Mouse (Mus musculus) forebrain, embryonic 10.5 days (tissue): ENCODE measurements around the gene Grip1. TPM values are rescaled to one million over a fixed set of nuclear protein-coding genes. Genes with fewer than 3 reads are reported as not detected.

ENCODE experiments used
- DNase-seq: peaks from one replicate; pipeline ENCODE4 v3.0.0-alpha.2; 2017; ENCODE audit warnings: low spot score; ENCODE audit errors: extremely low spot score
- H3K27ac ChIP-seq: fragments of 300-500 bp; sonication (generic); 2 replicates; pipeline ENCODE4 v1.5.1; 2016; ENCODE audit warnings: mild to moderate bottlenecking
- H3K27me3 ChIP-seq: fragments of 300-500 bp; sonication (generic); 2 replicates; pipeline ENCODE4 v1.6.1; 2016; ENCODE audit warnings: mild to moderate bottlenecking; ENCODE audit not compliant: poor library complexity, severe bottlenecking
- H3K36me3 ChIP-seq: fragments of 300-500 bp; sonication (generic); replicated peaks from 2 replicates; pipeline ENCODE4 v1.6.1; 2016; ENCODE audit warnings: mild to moderate bottlenecking, moderate library complexity
- H3K4me1 ChIP-seq: fragments of 300-500 bp; sonication (generic); 2 replicates; pipeline ENCODE4 v1.6.1; 2016
- H3K4me3 ChIP-seq: fragments of 300-500 bp; sonication (generic); 2 replicates; pipeline ENCODE4 v1.5.1; 2016; ENCODE audit warnings: mild to moderate bottlenecking, moderate library complexity
- H3K9me3 ChIP-seq: fragments of 300-500 bp; sonication (generic); 2 replicates; pipeline ENCODE4 v1.6.1; 2016; ENCODE audit warnings: mild to moderate bottlenecking, moderate library complexity
- WGBS: fragments of 180-500 bp; shearing (Covaris S2); methylation state at CpG from one replicate; pipeline ENCODE4 v1.1.7; 2016; 5-methylcytosine and 5-hydroxymethylcytosine counted together
- polyA plus RNA-seq: library from polyadenylated mRNA; unstranded; fragments of >200 nt; fragmentation: Nextera tagmentation; extraction: Ambion mirVana; gene quantifications from 2 replicates; pipeline ENCODE4 v1.2.1, GENCODE M21; 2016

Gene Grip1
- polyA plus RNA-seq, 1 experiment from 2014 or later: 4.3 TPM

- H3K27me3 ChIP-seq: no peaks in the 10 kb centered on the region
- H3K36me3 ChIP-seq: no peaks in the 10 kb centered on the region
- no peak for DNase-seq
- H3K27ac ChIP-seq: no peak overlapping the region
- H3K4me3 ChIP-seq: no peak overlapping the region
- WGBS: 62% methylated on average over 5 of the region's 5 CpGs
- H3K4me1 ChIP-seq: peaks cover 26% of the 10 kb centered on the region
- H3K9me3 ChIP-seq: no peaks in the 10 kb centered on the region
Measured at GRCm38 (mm10) chr10:119644289-119644688, 190.7 kb downstream of the Grip1 start.

DNA sequence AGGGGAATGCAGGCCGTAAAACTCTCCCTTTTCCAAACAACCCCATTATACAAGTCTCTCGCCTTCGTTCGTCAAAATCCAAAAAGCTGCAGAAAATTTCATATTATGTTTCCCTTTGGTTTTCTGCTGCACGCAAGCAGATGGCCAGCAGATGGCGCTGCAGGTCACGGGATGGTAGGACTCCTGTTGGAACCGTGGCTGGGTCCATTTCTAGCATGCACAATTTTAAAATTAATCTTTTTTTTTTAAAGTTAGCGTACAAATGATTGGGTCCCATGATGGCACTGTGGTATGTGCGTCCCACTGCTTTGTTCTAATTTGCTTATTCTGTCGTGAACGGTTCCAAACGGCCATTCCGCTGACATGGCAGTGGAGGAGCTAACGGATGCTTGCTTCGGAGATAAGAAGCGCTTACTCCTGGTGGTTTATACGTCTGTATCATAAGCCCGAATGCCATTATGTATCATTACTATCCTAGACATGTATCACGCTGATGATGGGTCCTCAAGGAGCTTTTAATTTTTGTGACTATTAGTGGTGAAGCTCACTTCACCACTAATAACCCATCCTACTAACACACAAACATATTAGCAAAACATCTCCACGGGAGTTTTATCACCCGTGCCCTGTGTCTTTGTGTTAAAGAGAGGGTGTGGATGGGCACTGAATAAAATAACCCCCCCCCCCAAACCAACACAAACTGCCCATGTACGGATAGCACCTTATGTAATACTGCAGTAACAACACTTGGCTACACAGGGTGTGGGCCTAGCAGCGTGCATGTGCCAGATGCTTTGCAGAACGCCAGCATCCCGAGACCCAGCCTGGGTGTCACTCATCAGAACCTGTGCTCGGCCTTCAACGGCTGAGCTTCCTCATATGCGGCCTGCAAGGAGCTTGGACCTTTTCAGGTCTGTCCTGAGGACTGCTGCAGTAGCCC is 193.1 kb downstream of the Grip1 start:
- no peaks in the 10 kb centered on the region for H3K27me3 ChIP-seq
- 69% methylated on average over 29 of the region's 29 CpGs for WGBS
- peak; percentile 55 for DNase-seq
- no peak overlapping the region for H3K4me3 ChIP-seq
- no peaks in the 10 kb centered on the region for H3K36me3 ChIP-seq
- H3K4me1 ChIP-seq: peaks cover 17% of the 10 kb centered on the region
- no peak overlapping the region for H3K27ac ChIP-seq
- H3K9me3 ChIP-seq: no peaks in the 10 kb centered on the region

GRCm38 (mm10) chr10:119660677-119661353 is 207.2 kb downstream of the Grip1 start:
- H3K4me3 ChIP-seq: no peak overlapping the region
- no peak for DNase-seq
- H3K9me3 ChIP-seq: peaks cover 20% of the 10 kb centered on the region
- H3K4me1 ChIP-seq: peaks cover 20% of the 10 kb centered on the region
- 73% methylated on average over 7 of the region's 7 CpGs for WGBS
- H3K27me3 ChIP-seq: no peaks in the 10 kb centered on the region
- H3K27ac ChIP-seq: no peak overlapping the region
- no peaks in the 10 kb centered on the region for H3K36me3 ChIP-seq

- Histone ChIP-seq H3K27ac (no peak overlapping the region), H3K36me3 (no peaks in the 10 kb centered on the region), H3K27me3 (no peaks in the 10 kb centered on the region), H3K9me3 (peaks cover 3% of the 10 kb centered on the region; the same call in 1 of the 2 replicates), H3K4me3 (no peak overlapping the region), H3K4me1 (peaks cover 20% of the 10 kb centered on the region)
- WGBS: 86% methylated on average over 9 of the region's 9 CpGs
- no peak for DNase-seq
Measured at GRCm38 (mm10) chr10:119663586-119663985, 210.0 kb downstream of the Grip1 start.

DNA sequence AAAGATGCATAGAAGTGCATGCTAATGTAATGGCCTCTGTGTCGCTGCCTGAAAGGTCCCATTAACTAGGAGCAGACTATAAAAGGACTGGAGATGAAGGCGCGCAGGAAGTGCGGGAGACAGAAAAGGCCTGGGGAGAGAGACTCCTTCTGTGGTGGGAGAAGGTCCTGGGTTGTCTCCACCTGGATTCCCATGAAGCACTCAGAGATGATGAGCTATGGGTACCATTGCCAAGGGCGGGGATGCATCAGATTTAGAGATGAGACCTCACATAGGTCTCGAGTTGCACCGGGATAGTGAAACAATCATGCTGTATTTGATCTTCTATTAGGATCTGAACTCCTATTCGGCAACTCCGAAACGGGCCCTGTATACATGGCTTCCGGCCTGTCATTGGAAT is 212.8 kb downstream of the Grip1 start:
- H3K4me3 ChIP-seq: no peak overlapping the region
- H3K4me1 ChIP-seq: peaks cover 14% of the 10 kb centered on the region
- no peaks in the 10 kb centered on the region for H3K27me3 ChIP-seq
- no peak for DNase-seq
- no peak overlapping the region for H3K27ac ChIP-seq
- H3K36me3 ChIP-seq: no peaks in the 10 kb centered on the region
- 87% methylated on average over 11 of the region's 11 CpGs for WGBS
- H3K9me3 ChIP-seq: peaks cover 3% of the 10 kb centered on the region; the same call in 1 of the 2 replicates

GRCm38 (mm10) chr10:119670456-119670855 is 216.8 kb downstream of the Grip1 start:
- Histone ChIP-seq H3K27ac (no peak overlapping the region), H3K4me1 (peaks cover 18% of the 10 kb centered on the region), H3K27me3 (no peaks in the 10 kb centered on the region; the same call in 1 of the 2 replicates), H3K9me3 (no peaks in the 10 kb centered on the region), H3K4me3 (no peak overlapping the region), H3K36me3 (no peaks in the 10 kb centered on the region)
- WGBS: 78% methylated on average over 7 of the region's 7 CpGs
- no peak for DNase-seq

DNA sequence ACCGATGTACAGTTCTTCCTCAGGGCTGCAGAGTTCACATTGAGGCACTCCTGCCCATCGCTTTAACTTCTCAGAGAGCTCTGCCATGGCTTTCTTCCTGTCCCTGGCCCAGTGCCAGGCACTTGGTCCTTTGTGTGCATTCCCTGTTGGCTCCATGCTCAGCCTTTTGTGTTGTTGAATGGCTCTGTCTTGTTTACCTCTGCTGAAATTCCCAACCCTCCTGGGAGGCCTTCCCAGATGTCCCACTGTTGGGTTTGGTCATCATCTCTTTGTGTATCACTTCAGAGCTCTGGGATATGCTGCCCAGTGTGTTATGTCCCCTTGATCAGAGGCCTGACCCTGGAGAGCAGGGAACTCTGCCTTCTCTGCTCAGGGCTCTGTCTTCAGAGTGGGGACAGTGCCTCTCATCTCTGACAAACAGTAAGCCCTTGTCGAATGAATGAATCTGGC is 230.8 kb downstream of the Grip1 start:
- Histone ChIP-seq H3K4me3 (no peak overlapping the region), H3K36me3 (no peaks in the 10 kb centered on the region), H3K9me3 (no peaks in the 10 kb centered on the region), H3K27ac (peak overlapping the region; percentile 77), H3K27me3 (peaks cover under 1% of the 10 kb centered on the region; the same call in 1 of the 2 replicates), H3K4me1 (peaks cover 50% of the 10 kb centered on the region)
- 72% methylated on average over 3 of the region's 3 CpGs for WGBS
- DNase-seq: no peak

DNA sequence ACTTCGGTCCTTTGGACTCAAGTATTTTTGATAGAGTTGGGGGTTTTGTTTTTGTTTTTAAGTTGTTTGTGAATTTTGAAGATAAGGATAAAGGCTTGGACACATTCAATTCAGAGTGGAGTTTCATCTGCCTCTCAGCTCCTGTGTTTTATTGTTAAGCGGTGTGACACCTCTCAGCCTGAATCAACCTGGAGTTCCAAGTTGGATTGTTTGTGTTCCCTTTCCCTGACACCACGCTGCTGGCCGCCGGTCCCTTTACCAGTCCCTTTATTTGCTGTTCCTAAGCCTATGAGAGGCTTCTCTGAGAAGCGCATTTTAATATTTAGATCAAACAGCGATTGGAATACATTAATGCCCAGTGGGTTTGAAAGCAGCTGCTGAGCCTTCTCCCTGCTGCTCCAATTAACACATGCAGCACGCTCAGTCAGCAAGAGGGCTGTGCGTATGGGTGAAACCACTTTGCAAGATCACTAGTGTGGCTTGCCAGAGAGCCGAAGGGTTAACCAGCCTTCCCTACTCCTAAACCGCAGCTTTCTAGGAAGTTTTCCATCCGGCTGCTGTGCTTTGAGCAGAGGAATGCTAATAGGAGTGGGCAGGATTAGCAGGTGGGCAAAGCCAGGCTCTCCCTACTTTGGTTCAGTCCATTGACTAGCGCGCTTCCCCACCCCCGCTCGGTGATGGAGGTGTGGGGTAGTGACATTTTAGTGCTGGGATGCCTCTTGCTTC is 237.9 kb downstream of the Grip1 start:
- WGBS: 3% methylated on average over 16 of the region's 16 CpGs
- Histone ChIP-seq H3K9me3 (no peaks in the 10 kb centered on the region), H3K27me3 (peaks cover 15% of the 10 kb centered on the region; the same call in 1 of the 2 replicates), H3K27ac (peak overlapping the region; percentile 88), H3K4me3 (peak overlapping the region; percentile 58), H3K4me1 (peaks cover 61% of the 10 kb centered on the region), H3K36me3 (no peaks in the 10 kb centered on the region)
- DNase-seq: peak; percentile 66

GRCm38 (mm10) chr10:119692284-119692890 is 238.8 kb downstream of the Grip1 start:
- Histone ChIP-seq H3K9me3 (no peaks in the 10 kb centered on the region), H3K4me1 (peaks cover 53% of the 10 kb centered on the region), H3K4me3 (peak overlapping the region; percentile 58), H3K36me3 (no peaks in the 10 kb centered on the region), H3K27ac (peak overlapping the region; percentile 88), H3K27me3 (peaks cover 15% of the 10 kb centered on the region; the same call in 1 of the 2 replicates)
- WGBS: 3% methylated on average over 26 of the region's 26 CpGs
- peak; percentile 48 for DNase-seq

DNA sequence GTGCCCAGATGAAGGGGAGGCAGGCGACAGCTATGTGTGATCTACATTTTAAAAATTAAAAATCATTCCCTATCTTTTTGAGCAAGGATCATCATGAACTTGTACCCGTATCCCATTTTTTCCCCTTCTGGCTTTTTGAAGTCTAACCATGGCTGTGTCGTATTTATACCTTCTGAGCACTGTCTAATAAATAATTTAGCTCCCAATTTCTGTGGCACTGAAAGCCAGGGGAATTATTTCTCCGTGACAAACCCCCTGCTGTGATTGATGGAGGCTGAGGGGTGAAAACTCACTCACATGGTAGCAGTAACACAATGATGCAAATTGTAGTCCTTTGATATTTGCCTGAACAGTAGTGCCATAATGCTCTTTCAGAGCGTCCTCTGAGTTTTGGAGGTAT is 239.8 kb downstream of the Grip1 start:
- Histone ChIP-seq H3K4me3 (peak overlapping the region; percentile 58; the same call in 1 of the 2 replicates), H3K27ac (no peak overlapping the region), H3K36me3 (no peaks in the 10 kb centered on the region), H3K27me3 (peaks cover 15% of the 10 kb centered on the region; the same call in 1 of the 2 replicates), H3K9me3 (no peaks in the 10 kb centered on the region), H3K4me1 (peaks cover 43% of the 10 kb centered on the region)
- WGBS: 66% methylated on average over 5 of the region's 5 CpGs
- DNase-seq: no peak

DNA sequence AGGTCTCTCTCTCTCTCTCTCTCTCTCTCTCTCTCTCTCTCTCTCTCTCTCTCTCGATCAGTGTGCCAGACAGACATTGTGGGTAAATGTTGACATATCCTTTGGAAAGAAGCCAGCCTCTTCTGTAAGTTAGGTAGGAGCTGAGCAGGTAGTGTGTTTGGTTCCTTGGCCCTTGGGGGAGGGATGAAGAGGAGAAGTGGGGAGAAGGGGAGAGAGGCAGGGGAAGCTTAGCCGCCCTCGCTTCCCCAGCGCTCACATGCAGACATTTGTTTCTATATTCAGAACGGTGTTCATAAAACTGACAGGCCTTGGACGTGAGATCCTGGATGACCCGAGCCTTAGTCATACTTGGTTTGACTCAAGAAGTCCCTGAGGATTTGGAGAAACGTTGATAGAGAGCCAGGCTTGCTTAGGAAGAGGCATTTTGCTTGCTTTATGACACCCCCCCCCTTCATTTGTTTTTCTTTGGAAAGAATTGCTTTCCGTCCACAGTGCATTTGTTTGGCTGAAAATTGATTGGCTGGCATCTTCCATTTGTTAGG is 243.7 kb downstream of the Grip1 start:
- WGBS: 84% methylated on average over 9 of the region's 9 CpGs
- peaks cover 4% of the 10 kb centered on the region; the same call in 1 of the 2 replicates for H3K9me3 ChIP-seq
- no peaks in the 10 kb centered on the region; the same call in 1 of the 2 replicates for H3K36me3 ChIP-seq
- H3K27ac ChIP-seq: no peak overlapping the region
- H3K27me3 ChIP-seq: no peaks in the 10 kb centered on the region
- H3K4me1 ChIP-seq: peaks cover 13% of the 10 kb centered on the region
- H3K4me3 ChIP-seq: no peak overlapping the region
- no peak for DNase-seq

- no peaks in the 10 kb centered on the region for H3K27me3 ChIP-seq
- no peaks in the 10 kb centered on the region; the same call in 1 of the 2 replicates for H3K36me3 ChIP-seq
- no peak for DNase-seq
- no peak overlapping the region for H3K4me3 ChIP-seq
- 66% methylated on average over 4 of the region's 4 CpGs for WGBS
- H3K27ac ChIP-seq: no peak overlapping the region
- H3K4me1 ChIP-seq: no peaks in the 10 kb centered on the region
- H3K9me3 ChIP-seq: peaks cover 4% of the 10 kb centered on the region; the same call in 1 of the 2 replicates
Measured at GRCm38 (mm10) chr10:119705348-119705747, 251.7 kb downstream of the Grip1 start.
